Mouse (Mus musculus) heart, postnatal 0 days (tissue): Measurements from ENCODE around the gene Mydgf. TPM values are rescaled to one million over a fixed set of nuclear protein-coding genes. Genes with fewer than 3 reads are reported as not detected.

ENCODE experiments used
- ATAC-seq: fragments of 200-750 bp; cut with Nextera tagmentation; 2 replicates; pipeline ENCODE4 v1.8.0; 2017; ENCODE audit warnings: low read depth, moderate number of reproducible peaks, moderate library complexity; ENCODE audit not compliant: insufficient read depth
- DNase-seq: peaks from one replicate; pipeline ENCODE4 v3.0.0-alpha.2; 2016; ENCODE audit warnings: low spot score
- H3K27ac ChIP-seq: fragments of 300-500 bp; sonication (generic); 2 replicates; pipeline ENCODE4 v1.5.1; 2014; ENCODE audit warnings: low read depth, mild to moderate bottlenecking
- H3K27me3 ChIP-seq: fragments of 300-500 bp; sonication (generic); 2 replicates; pipeline ENCODE4 v1.6.1; 2014; ENCODE audit warnings: low read length, mixed read lengths; ENCODE audit not compliant: control insufficient read depth, insufficient read depth
- H3K36me3 ChIP-seq: fragments of 300-500 bp; sonication (generic); replicated peaks from 2 replicates; pipeline ENCODE4 v1.6.1; 2014; ENCODE audit warnings: low read length, mixed read lengths; ENCODE audit not compliant: control insufficient read depth, insufficient read depth
- H3K4me1 ChIP-seq: fragments of 300-500 bp; sonication (generic); 2 replicates; pipeline ENCODE4 v1.6.1; 2014; ENCODE audit warnings: antibody characterized with exemption; ENCODE audit not compliant: control insufficient read depth, insufficient read depth
- H3K4me2 ChIP-seq: fragments of 300-500 bp; sonication (generic); 2 replicates; pipeline ENCODE4 v1.6.1; 2014; ENCODE audit warnings: low read depth, mild to moderate bottlenecking, low read length, moderate library complexity
- H3K4me3 ChIP-seq: fragments of 300-500 bp; sonication (generic); 2 replicates; pipeline ENCODE4 v1.5.1; 2014; ENCODE audit warnings: low read depth, low read length
- H3K9ac ChIP-seq: fragments of 300-500 bp; sonication (generic); replicated peaks from 2 replicates; pipeline ENCODE4 v1.6.1; 2014; ENCODE audit warnings: low read depth, low read length, mixed read lengths
- H3K9me3 ChIP-seq: fragments of 300-500 bp; sonication (generic); replicated peaks from 2 replicates; pipeline ENCODE4 v1.6.1; 2016; ENCODE audit warnings: low read length; ENCODE audit not compliant: control insufficient read depth
- CTCF ChIP-seq: IDR thresholded peaks from 2 replicates; pipeline ENCODE4 v1.5.1; 2016; ENCODE audit warnings: antibody characterized with exemption, control low read depth, low read depth
- EP300 ChIP-seq: IDR thresholded peaks from 2 replicates; pipeline ENCODE4 v1.6.1; 2016; ENCODE audit warnings: antibody characterized with exemption, low read depth
- WGBS: fragments of 180-500 bp; shearing (Covaris S2); extraction: QIAGEN DNeasy Blood & Tissue Kit; methylation state at CpG from one replicate; pipeline ENCODE4 v1.1.7; 2014; 5-methylcytosine and 5-hydroxymethylcytosine counted together
- polyA plus RNA-seq: library from polyadenylated mRNA; unstranded; fragments of >200 nt; fragmentation: Nextera tagmentation; extraction: Ambion mirVana; gene quantifications from 2 replicates; pipeline ENCODE4 v1.2.1, GENCODE M21; 2015
- total RNA-seq: library from RNA; depleted of rRNA; stranded (reverse); fragments of >200 nt; gene quantifications from 2 replicates; pipeline ENCODE4 v1.2.3, GENCODE M21; 2014; ENCODE audit warnings: low replicate concordance

Mydgf gene
- total and polyA plus RNA-seq, 2 experiments from 2014 or later: 42.9 to 52.0 TPM

DNA sequence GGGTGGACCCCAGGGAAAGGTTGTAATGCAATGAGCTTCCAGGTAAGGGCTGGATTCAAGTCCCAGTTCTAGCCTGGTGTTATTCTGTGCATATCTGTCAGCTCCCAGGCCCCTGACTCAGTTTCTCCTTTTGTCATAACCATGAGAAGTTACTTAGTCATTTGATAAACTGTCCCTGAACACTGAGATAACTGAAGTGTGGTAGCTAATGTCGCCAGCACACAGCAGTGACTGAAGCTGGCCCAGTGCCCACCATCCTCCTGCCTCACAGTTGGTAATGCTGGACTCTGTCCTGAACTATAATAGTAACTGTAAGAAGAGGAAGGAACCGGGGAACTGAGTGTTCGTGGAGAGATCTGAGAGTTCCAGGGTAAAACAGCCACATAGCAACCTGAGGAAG lies 19.2 kb downstream of the Mydgf start:
- Histone ChIP-seq H3K27ac (no peak overlapping the region), H3K4me2 (no peak overlapping the region), H3K36me3 (no peaks in the 10 kb centered on the region), H3K27me3 (no peaks in the 10 kb centered on the region), H3K4me3 (no peak overlapping the region), H3K9me3 (no peaks in the 10 kb centered on the region), H3K4me1 (peaks cover 9% of the 10 kb centered on the region; the same call in 1 of the 2 replicates), H3K9ac (no peak overlapping the region)
- no peak for DNase-seq
- 33% methylated on average over 3 of the region's 3 CpGs for WGBS
- TF ChIP-seq CTCF (no peak), EP300 (no peak)
- no peak for ATAC-seq

DNA sequence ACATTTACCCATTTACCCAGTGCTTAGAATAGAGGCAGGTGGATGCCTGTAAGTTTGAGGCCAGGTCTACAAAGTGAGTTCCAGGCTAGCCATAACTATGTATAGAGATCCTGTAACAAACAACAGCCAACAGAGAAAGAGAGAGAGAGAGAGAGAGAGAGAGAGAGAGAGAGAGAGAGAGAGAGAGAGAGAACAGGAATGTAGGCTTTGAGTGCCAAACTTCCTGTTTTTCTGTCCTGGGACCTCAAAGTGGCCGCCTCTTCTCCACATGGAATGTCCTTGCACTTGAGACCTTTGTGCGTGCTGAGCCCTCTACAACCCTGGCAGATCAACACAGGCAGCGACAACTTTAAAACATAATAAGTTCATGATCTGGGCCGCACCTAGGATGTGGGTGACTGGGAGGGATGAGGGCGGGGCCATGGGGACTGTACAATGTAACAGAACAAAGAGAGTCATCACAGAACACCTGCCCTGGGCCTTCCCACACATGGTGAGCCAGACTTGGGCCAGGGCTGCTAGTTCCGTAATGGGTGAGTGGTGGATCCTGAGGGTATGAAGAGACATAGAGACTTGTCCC lies 20.1 kb downstream of the Mydgf start:
- Histone ChIP-seq H3K4me2 (peak overlapping the region; percentile 71), H3K4me3 (peak overlapping the region; percentile 45), H3K4me1 (peaks cover 9% of the 10 kb centered on the region; the same call in 1 of the 2 replicates), H3K9ac (peak overlapping the region; percentile 6; the same call in 1 of the 2 replicates), H3K27ac (peak overlapping the region; percentile 28; the same call in 1 of the 2 replicates), H3K36me3 (no peaks in the 10 kb centered on the region), H3K27me3 (peaks cover 5% of the 10 kb centered on the region; the same call in 1 of the 2 replicates), H3K9me3 (no peaks in the 10 kb centered on the region)
- ATAC-seq (no peak), DNase-seq (no peak)
- 55% methylated on average over 6 of the region's 6 CpGs for WGBS
- TF ChIP-seq EP300 (no peak), CTCF (no peak)

DNA sequence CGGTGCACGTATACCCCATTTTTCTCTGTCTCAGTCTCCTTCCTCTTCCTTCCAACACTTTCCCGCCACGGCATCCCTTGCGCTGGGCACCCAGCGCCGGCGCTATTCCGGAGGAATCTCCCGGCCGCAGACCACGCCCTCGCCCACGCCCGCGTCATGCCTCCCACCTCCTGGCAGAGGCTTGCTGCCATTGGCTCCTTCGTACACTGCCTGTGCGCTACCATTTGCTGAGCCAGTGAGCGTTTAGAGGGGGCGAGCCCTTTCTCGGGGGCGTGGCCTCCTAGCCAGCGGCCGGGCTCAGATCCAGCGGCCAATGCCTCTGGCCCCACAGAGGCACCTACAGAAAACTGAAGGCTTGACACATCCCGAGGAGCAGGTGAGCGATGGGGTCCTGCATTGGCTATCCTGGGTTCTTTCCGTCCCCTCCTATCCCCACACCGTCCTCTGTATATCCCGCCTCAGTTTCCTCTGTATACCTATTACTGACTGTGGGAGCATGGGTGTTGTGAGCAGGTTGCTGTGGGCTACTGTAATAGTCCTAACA lies 21.4 kb downstream of the Mydgf start, which contains the start of gene Tnfaip8l1:
Gene Tnfaip8l1 (plus strand): TSS at position 247 of the 544 bp plus-strand sequence.
- DNase-seq (peak; percentile 96), ATAC-seq (peak; percentile 99)
- WGBS: 1% methylated on average over 30 of the region's 30 CpGs
- Histone ChIP-seq H3K4me3 (peak within 1 kb of the TSS; percentile 45), H3K27ac (peak within 1 kb of the TSS; percentile 40), H3K27me3 (peaks cover 17% of the 10 kb centered on the region), H3K36me3 (no peaks in the 10 kb centered on the region), H3K4me2 (peak within 1 kb of the TSS; percentile 71), H3K9me3 (no peaks in the 10 kb centered on the region), H3K9ac (peak within 1 kb of the TSS; percentile 26; the same call in 1 of the 2 replicates), H3K4me1 (peaks cover 9% of the 10 kb centered on the region; the same call in 1 of the 2 replicates)
- TF ChIP-seq CTCF (no peak), EP300 (no peak)

DNA sequence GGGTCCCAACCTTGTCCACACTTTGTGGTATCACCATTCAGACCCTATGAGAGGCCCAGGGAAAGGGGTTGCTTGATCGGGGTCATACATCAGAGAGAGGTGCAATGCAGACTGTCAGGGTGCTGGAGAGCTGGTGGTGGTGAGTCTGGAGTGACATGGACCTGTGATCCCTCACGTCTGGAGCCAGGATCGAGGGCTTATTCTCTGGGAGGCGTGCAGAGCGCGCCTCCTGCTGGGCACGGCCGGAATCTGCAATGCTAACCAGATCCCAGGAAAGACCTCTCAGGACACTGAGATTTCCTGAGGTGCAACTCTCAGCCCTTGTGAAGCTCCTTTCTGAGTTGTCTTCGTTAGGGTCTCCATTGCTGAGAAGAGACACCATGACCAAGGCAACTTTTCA lies 24.0 kb downstream of the Mydgf start:
- 3% methylated on average over 9 of the region's 9 CpGs for WGBS

DNA sequence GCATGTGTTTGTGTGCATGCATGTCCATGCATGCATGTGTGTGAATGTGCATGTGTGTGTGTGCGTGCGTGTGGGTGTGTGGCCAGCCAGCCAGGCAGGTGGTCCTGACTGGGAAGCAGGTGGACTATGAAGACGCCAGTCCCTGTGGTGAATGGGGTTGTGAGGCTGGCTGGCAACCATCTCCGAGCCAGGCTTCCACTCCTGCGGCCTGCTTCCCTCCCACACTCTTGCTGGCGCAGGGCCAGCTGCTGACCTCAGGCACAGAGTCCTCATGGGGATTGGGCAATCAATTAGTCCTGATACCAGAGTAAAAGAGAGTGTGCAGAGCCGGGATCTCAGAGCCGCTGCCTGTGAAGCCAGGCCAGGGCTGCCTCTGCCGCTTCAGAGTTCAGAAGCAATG lies 30.1 kb downstream of the Mydgf start:
- DNase-seq: no peak
- no peak for TF ChIP-seq CTCF
- no peak for TF ChIP-seq EP300
- Histone ChIP-seq H3K9ac (no peak overlapping the region), H3K27me3 (peaks cover 55% of the 10 kb centered on the region), H3K27ac (no peak overlapping the region), H3K4me3 (no peak overlapping the region), H3K4me2 (no peak overlapping the region), H3K36me3 (no peaks in the 10 kb centered on the region), H3K9me3 (no peaks in the 10 kb centered on the region), H3K4me1 (no peaks in the 10 kb centered on the region)
- ATAC-seq: no peak
- 25% methylated on average over 9 of the region's 9 CpGs for WGBS

More for the DNA sequence above, 24.0 kb downstream of the Mydgf start:
- no peaks in the 10 kb centered on the region for H3K36me3 ChIP-seq
- DNase-seq (peak; percentile 76), ATAC-seq (0 out of 2 replicates have a peak, but pooled peaks have one; percentile 15)
- H3K9ac ChIP-seq: no peak overlapping the region
- peaks cover 27% of the 10 kb centered on the region for H3K27me3 ChIP-seq
- peak; percentile 81 for TF ChIP-seq CTCF
- TF ChIP-seq EP300: no peak
- H3K4me3 ChIP-seq: no peak overlapping the region
- H3K27ac ChIP-seq: no peak overlapping the region
- H3K4me1 ChIP-seq: peaks cover 9% of the 10 kb centered on the region; the same call in 1 of the 2 replicates
- no peaks in the 10 kb centered on the region for H3K9me3 ChIP-seq
- no peak overlapping the region for H3K4me2 ChIP-seq
